Mouse (Mus musculus) embryonic facial prominence, embryonic 11.5 days (tissue): ENCODE results near the gene Atp2b2. TPM values are rescaled to one million over a fixed set of nuclear protein-coding genes. Genes with fewer than 3 reads are reported as not detected.

Experiments used
- ATAC-seq: fragments of 200-750 bp; cut with Nextera tagmentation; replicated peaks from 2 replicates; pipeline ENCODE4 v1.8.0; 2017; ENCODE audit warnings: low read depth; ENCODE audit not compliant: insufficient number of reproducible peaks, low FRiP score, low TSS enrichment
- DNase-seq: peaks from one replicate; pipeline ENCODE4 v3.0.0-alpha.2; 2015; ENCODE audit warnings: low spot score
- H3K27ac ChIP-seq: fragments of 300-500 bp; sonication (generic); replicated peaks from 2 replicates; pipeline ENCODE4 v1.5.1; 2014; ENCODE audit warnings: mild to moderate bottlenecking, low read depth, low read length, control low read depth
- H3K27me3 ChIP-seq: fragments of 300-500 bp; sonication (generic); 2 replicates; pipeline ENCODE4 v1.6.1; 2014; ENCODE audit warnings: mild to moderate bottlenecking, low read length, moderate library complexity, mixed read lengths; ENCODE audit not compliant: control insufficient read depth, insufficient read depth
- H3K36me3 ChIP-seq: fragments of 300-500 bp; sonication (generic); replicated peaks from 2 replicates; pipeline ENCODE4 v1.6.1; 2014; ENCODE audit warnings: low read depth, mild to moderate bottlenecking, low read length, moderate library complexity, mixed read lengths; ENCODE audit not compliant: control insufficient read depth, insufficient read depth
- H3K4me1 ChIP-seq: fragments of 300-500 bp; sonication (generic); 2 replicates; pipeline ENCODE4 v1.6.1; 2014; ENCODE audit warnings: low read length, mixed read lengths; ENCODE audit not compliant: control insufficient read depth, insufficient read depth
- H3K4me2 ChIP-seq: fragments of 300-500 bp; sonication (generic); 2 replicates; pipeline ENCODE4 v1.6.1; 2014; ENCODE audit warnings: low read depth, mild to moderate bottlenecking, control low read depth, low read length, moderate library complexity
- H3K4me3 ChIP-seq: fragments of 300-500 bp; sonication (generic); 2 replicates; pipeline ENCODE4 v1.5.1; 2014; ENCODE audit warnings: low read depth, low read length, control low read depth
- H3K9ac ChIP-seq: fragments of 300-500 bp; sonication (generic); replicated peaks from 2 replicates; pipeline ENCODE4 v1.6.1; 2014; ENCODE audit warnings: mild to moderate bottlenecking, control low read depth, low read length
- H3K9me3 ChIP-seq: fragments of 300-500 bp; sonication (generic); replicated peaks from 2 replicates; pipeline ENCODE4 v1.6.1; 2016; ENCODE audit warnings: mild to moderate bottlenecking, low read length, inconsistent platforms, mixed read lengths; ENCODE audit not compliant: control insufficient read depth
- WGBS: fragments of 180-500 bp; shearing (Covaris S2); extraction: QIAGEN DNeasy Blood & Tissue Kit; methylation state at CpG from one replicate; pipeline ENCODE4 v1.1.7; 2014; 5-methylcytosine and 5-hydroxymethylcytosine counted together
- polyA plus RNA-seq: library from polyadenylated mRNA; unstranded; fragments of >200 nt; fragmentation: Nextera tagmentation; extraction: Ambion mirVana; gene quantifications from 2 replicates; pipeline ENCODE4 v1.2.1, GENCODE M21; 2014

Atp2b2 gene
- polyA plus RNA-seq, 1 experiment from 2014 or later = 0.95 TPM

DNA sequence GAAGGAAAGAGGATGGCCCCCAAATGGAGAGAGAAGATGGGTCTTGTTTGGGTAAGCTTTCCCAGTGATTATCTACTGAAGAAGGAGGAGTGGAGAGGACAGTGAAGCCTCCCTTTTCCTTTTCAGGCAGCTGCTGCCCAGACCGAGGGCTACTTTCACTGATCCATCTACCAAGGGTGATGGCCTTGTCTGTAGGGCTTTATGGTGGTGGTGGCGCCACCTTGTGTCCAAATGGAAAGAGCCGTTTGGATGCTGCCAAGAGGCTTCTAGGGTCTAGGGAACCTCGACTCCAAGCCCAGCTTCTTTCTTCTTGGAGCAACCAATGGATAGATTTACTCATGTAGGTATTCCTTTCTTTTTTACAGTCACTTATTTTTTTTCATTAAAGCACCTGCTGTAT lies 29.2 kb upstream of the Atp2b2 start:
- DNase-seq (peak; percentile 72), ATAC-seq (no peak)
- H3K9ac ChIP-seq = no peak overlapping the region
- no peaks in the 10 kb centered on the region for H3K4me1 ChIP-seq
- H3K9me3 ChIP-seq = no peaks in the 10 kb centered on the region
- H3K36me3 ChIP-seq = no peaks in the 10 kb centered on the region
- H3K4me2 ChIP-seq = no peak overlapping the region
- H3K27ac ChIP-seq = no peak overlapping the region
- H3K4me3 ChIP-seq = no peak overlapping the region
- no peaks in the 10 kb centered on the region for H3K27me3 ChIP-seq
- WGBS = 5% methylated on average over 4 of the region's 4 CpGs

DNA sequence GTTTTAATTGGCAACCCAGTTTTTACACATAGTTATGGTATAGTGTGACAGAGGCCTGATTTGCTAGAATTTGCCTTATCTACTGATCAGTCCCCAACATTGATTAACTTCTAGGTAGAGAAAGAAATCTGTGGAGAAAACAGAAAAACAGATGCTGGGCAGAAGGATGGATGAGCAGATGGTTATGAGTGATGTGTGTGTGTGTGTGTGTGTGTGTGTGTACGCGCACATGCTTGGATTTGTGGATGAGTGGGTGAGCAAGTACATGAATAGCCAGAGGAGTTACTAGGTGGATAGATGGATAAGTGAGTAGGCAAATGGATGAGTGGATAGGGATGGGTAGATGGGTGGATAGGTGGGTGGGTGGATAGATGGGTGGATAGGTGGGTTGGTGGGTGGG lies 20.7 kb upstream of the Atp2b2 start:
- DNase-seq = no peak
- H3K27ac ChIP-seq = no peak overlapping the region
- WGBS = 91% methylated on average over 2 of the region's 2 CpGs
- H3K4me2 ChIP-seq = no peak overlapping the region
- H3K27me3 ChIP-seq = no peaks in the 10 kb centered on the region
- no peak overlapping the region for H3K4me3 ChIP-seq
- no peak for ATAC-seq
- no peaks in the 10 kb centered on the region for H3K4me1 ChIP-seq
- no peak overlapping the region for H3K9ac ChIP-seq
- no peaks in the 10 kb centered on the region for H3K36me3 ChIP-seq
- H3K9me3 ChIP-seq = no peaks in the 10 kb centered on the region

DNA sequence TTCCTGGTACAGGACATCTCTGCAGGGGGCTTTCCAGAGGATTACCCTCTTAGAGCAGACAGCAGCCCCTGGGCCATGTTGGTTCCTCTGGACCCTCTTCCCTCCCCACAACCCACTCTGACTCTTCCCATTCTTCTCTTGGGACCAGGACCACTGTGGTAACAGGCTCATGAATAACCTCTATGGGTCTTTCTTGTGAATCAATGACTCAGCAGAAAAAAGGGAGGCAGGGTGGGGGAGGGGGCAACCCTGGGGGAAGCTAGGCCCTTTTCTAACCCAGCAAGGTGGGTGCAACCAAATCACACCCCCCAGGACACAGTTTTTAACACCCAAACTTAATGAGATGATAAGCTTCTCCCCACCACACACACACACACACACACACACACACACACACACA lies 20.3 kb upstream of the Atp2b2 start:
- no peak for ATAC-seq
- no peaks in the 10 kb centered on the region for H3K27me3 ChIP-seq

DNA sequence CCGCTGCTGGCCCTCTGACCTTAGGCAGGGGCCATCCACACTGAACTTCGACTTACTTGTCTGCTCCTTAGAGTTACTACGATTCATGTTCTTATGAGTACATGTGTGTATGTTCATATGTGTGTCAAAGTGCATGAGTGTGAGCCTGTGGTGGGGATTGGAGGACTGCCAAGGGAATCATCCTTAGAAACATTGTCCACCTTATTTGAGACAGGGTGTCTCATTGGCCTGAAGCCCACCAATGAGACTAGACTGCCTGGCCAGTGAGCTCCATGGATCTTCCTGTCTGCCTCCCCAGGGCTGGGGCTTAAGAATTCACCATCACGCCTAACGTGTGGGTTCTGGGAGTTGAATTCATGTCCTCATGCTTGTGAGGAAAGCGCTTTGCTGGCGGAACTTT lies 16.8 kb upstream of the Atp2b2 start:
- no peak overlapping the region for H3K9ac ChIP-seq
- 85% methylated on average over 7 of the region's 7 CpGs for WGBS
- H3K4me2 ChIP-seq = no peak overlapping the region
- no peaks in the 10 kb centered on the region for H3K36me3 ChIP-seq
- ATAC-seq = no peak
- H3K4me1 ChIP-seq = no peaks in the 10 kb centered on the region
- no peak overlapping the region for H3K4me3 ChIP-seq
- no peak overlapping the region for H3K27ac ChIP-seq
- no peaks in the 10 kb centered on the region for H3K9me3 ChIP-seq
- no peak for DNase-seq
- no peaks in the 10 kb centered on the region for H3K27me3 ChIP-seq

More for the DNA sequence above, 20.3 kb upstream of the Atp2b2 start:
- no peak overlapping the region for H3K9ac ChIP-seq
- no peak overlapping the region for H3K4me3 ChIP-seq
- H3K27ac ChIP-seq = no peak overlapping the region
- H3K4me1 ChIP-seq = no peaks in the 10 kb centered on the region
- H3K36me3 ChIP-seq = no peaks in the 10 kb centered on the region
- no peaks in the 10 kb centered on the region for H3K9me3 ChIP-seq
- DNase-seq = no peak
- no peak overlapping the region for H3K4me2 ChIP-seq

DNA sequence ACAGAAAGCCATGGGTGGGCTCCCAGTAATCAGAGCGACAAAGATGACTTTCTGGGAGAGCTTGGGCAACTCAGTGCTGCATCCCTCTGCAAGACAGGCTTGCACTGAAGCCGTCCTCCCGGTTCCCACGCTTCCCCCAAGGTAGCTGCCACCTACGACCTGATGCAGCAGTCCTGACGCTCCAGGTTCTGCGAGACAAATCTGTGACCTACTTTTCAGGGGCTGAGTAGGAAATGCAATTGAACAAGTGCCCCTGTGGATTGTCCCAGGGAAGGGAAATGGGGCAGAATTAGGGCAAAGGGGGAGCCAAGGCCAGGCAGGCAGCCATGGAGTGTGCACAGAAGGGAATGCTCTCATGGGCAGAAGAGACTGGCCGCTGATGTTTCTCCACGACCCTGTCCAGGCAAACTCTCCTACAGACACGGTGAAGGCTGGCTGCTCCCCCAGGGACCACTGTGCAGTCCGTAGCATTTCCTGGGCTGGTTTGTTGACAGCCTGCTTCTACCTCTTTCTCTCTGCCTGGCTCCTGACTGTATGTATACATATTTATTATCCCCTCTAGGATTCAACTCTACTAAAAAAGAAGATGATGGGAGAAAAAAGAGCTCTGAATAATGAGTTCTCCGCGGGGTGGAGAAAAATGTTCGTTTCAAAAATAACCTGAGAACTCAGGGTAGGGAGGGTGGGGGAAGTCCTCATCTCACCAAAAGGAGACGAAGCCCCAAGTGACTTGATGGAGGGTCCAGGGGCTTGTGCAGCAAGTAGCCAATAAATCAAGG lies 15.8 kb upstream of the Atp2b2 start:
- no peak overlapping the region for H3K27ac ChIP-seq
- DNase-seq (no peak), ATAC-seq (no peak)
- no peak overlapping the region for H3K9ac ChIP-seq
- no peaks in the 10 kb centered on the region for H3K27me3 ChIP-seq
- no peaks in the 10 kb centered on the region for H3K4me1 ChIP-seq
- H3K4me3 ChIP-seq = no peak overlapping the region
- H3K4me2 ChIP-seq = no peak overlapping the region
- H3K9me3 ChIP-seq = no peaks in the 10 kb centered on the region
- WGBS = 67% methylated on average over 15 of the region's 15 CpGs
- no peaks in the 10 kb centered on the region for H3K36me3 ChIP-seq

DNA sequence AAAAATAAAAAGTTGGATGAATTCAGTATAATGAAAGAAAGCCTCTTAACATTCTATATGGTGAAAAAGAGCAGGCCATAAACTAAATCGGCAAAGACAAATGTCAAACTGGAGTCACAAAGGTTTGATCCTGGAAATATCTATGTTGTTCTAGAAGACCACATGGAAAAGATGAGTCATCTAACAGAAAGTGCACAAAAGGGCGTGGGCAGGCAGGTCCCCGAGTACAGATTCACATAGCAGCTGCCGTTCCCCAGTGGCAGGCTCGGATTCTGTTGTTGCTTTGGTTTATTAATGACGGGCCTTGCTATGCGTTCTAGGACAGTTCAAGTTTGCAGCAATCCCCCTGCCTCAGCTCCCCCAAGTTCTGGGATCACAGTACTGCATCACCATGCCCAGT lies 12.9 kb upstream of the Atp2b2 start:
- 82% methylated on average over 7 of the region's 7 CpGs for WGBS
- H3K4me1 ChIP-seq = no peaks in the 10 kb centered on the region
- no peaks in the 10 kb centered on the region for H3K9me3 ChIP-seq
- H3K4me2 ChIP-seq = no peak overlapping the region
- H3K4me3 ChIP-seq = no peak overlapping the region
- H3K27me3 ChIP-seq = no peaks in the 10 kb centered on the region
- no peak for DNase-seq
- H3K27ac ChIP-seq = no peak overlapping the region
- ATAC-seq = no peak
- H3K36me3 ChIP-seq = no peaks in the 10 kb centered on the region
- no peak overlapping the region for H3K9ac ChIP-seq

DNA sequence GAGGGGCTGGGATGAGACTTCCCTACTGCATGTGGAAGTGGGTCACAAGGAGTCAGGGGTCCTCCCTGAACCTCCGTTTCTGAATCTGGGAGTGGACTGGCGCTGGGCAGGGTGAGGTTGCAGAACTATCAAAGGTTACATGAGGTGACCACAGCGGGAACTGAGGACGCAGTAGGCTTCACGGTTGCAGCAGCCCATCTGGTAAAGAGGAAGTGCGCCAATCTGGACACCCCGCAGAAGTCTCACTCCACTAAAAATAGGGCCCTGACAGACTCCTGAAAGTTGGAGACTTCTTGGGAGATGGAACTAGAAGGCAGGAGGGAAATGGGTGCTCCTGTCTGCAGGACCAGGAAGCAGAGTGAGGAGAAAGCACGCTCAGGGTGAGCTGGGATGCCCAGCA lies 2.5 kb upstream of the Atp2b2 start:
- ATAC-seq (no peak), DNase-seq (no peak)
- Histone ChIP-seq H3K27ac (no peak overlapping the region), H3K9me3 (no peaks in the 10 kb centered on the region), H3K4me2 (no peak overlapping the region), H3K9ac (no peak overlapping the region), H3K4me3 (no peak overlapping the region), H3K36me3 (no peaks in the 10 kb centered on the region), H3K4me1 (no peaks in the 10 kb centered on the region), H3K27me3 (peaks cover 29% of the 10 kb centered on the region)
- 74% methylated on average over 8 of the region's 8 CpGs for WGBS

DNA sequence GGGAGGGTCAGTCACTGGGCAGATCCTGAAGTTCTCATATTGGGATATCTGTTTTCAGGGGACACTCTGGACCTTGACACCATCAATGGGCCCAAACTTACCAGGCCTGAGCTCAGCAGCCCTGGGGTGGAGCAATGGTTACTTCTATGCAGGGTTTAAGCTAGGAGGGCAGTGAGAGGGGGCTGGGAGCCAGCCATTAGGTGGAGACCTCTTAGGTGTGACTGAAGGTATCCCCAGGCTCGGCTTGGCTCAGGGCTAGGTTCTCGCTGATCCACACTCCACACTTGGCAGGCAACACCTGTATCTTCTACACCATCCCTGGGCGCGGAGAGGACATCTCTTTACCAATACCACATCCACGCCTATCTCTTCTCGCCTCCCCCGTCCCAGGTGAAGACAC lies 423 bp upstream of the Atp2b2 start:
- 83% methylated on average over 7 of the region's 7 CpGs for WGBS
- H3K9ac ChIP-seq = no peak overlapping the region
- no peak overlapping the region for H3K4me3 ChIP-seq
- no peaks in the 10 kb centered on the region for H3K4me1 ChIP-seq
- ATAC-seq (no peak), DNase-seq (no peak)
- H3K27ac ChIP-seq = no peak overlapping the region
- H3K36me3 ChIP-seq = no peaks in the 10 kb centered on the region
- H3K9me3 ChIP-seq = no peaks in the 10 kb centered on the region
- no peak overlapping the region for H3K4me2 ChIP-seq
- H3K27me3 ChIP-seq = peaks cover 31% of the 10 kb centered on the region
